7 mouse cellular contexts compared by ENCODE assay signal in genomic region chr2:153241250-153242014, GRCm38 (mm10). TPM values are rescaled to one million over a fixed set of nuclear protein-coding genes. Genes with fewer than 3 reads are reported as not detected.
A peak's percentile ranks its signal among the peaks of the same experiment; 100 is the strongest.
DNase-seq lines count a peak whose midpoint lies in the region; ATAC-seq lines count a peak whose summit lies in the region.

TSS of gene Plagl2 (minus strand) at chr2:153241426.
TSS of gene Pofut1 (plus strand) at chr2:153241533.

- ATAC-seq in intestine, embryonic 16.5 days = peak; percentile 96
- ATAC-seq in midbrain, embryonic 11.5 days (ENCODE audit: low FRiP score) = peak; percentile 99

- peak; percentile 87 to 93 for DNase-seq in adrenal gland, adult 18-20 months (ENCODE audit: low spot score in 2 of 2)
- DNase-seq in embryo, embryonic 11 days = peak; percentile 97
- DNase-seq in gastrocnemius, postnatal 36 days = peak; percentile 80 to 86
- DNase-seq in left cerebral cortex, postnatal 36 days (ENCODE audit: low spot score in 2 of 2) = peak; percentile 85 to 93
- DNase-seq in midbrain, embryonic 11.5 days (ENCODE audit: low spot score, missing footprints) = peak; percentile 98
- peak; percentile 81 for DNase-seq in skeletal muscle tissue, adult 2 months (ENCODE audit: low read depth, low spot score)

- H3K4me1 ChIP-seq in intestine, embryonic 16.5 days (ENCODE audit: control insufficient read depth, insufficient read depth, low read length) = peaks cover 22% of the 10 kb centered on the region
- peaks cover 22% of the 10 kb centered on the region for H3K4me1 ChIP-seq in midbrain, embryonic 11.5 days (ENCODE audit: control insufficient read depth, insufficient read depth, low read length)

- H3K4me2 ChIP-seq in intestine, embryonic 16.5 days (ENCODE audit: low read depth, low read length) = peak within 1 kb of the TSS; percentile 66
- H3K4me2 ChIP-seq in midbrain, embryonic 11.5 days = peak within 1 kb of the TSS; percentile 95

- peak within 1 kb of the TSS; percentile 88 for H3K4me3 ChIP-seq in intestine, embryonic 16.5 days (ENCODE audit: low read length)
- H3K4me3 ChIP-seq in midbrain, embryonic 11.5 days (ENCODE audit: low read depth, low read length) = peak within 1 kb of the TSS; percentile 98

- peak within 1 kb of the TSS; percentile 98 for H3K27ac ChIP-seq in intestine, embryonic 16.5 days (ENCODE audit: low read length)
- peak within 1 kb of the TSS; percentile 78 for H3K27ac ChIP-seq in midbrain, embryonic 11.5 days (ENCODE audit: low read depth, low read length)

- peak within 1 kb of the TSS; percentile 99 for H3K9ac ChIP-seq in intestine, embryonic 16.5 days (ENCODE audit: low read depth, low read length)
- peak within 1 kb of the TSS; percentile 99 for H3K9ac ChIP-seq in midbrain, embryonic 11.5 days (ENCODE audit: low read length)

- H3K9me3 ChIP-seq in intestine, embryonic 16.5 days (ENCODE audit: control insufficient read depth, low read length) = no peaks in the 10 kb centered on the region
- no peaks in the 10 kb centered on the region for H3K9me3 ChIP-seq in midbrain, embryonic 11.5 days (ENCODE audit: control insufficient read depth, low read length)

- WGBS in intestine, embryonic 16.5 days = under 1% methylated on average over 67 of the region's 72 CpGs
- under 1% methylated on average over 57 of the region's 72 CpGs for WGBS in midbrain, embryonic 11.5 days

- no peaks in the 10 kb centered on the region for H3K36me3 ChIP-seq in intestine, embryonic 16.5 days (ENCODE audit: control insufficient read depth, insufficient read depth, low read length)
- H3K36me3 ChIP-seq in midbrain, embryonic 11.5 days (ENCODE audit: control insufficient read depth, insufficient read depth, low read length) = peaks cover 6% of the 10 kb centered on the region

- H3K27me3 ChIP-seq in intestine, embryonic 16.5 days (replicated peaks; ENCODE audit: control insufficient read depth, insufficient read depth, low read length) = no peaks in the 10 kb centered on the region
- no peaks in the 10 kb centered on the region for H3K27me3 ChIP-seq in midbrain, embryonic 11.5 days (ENCODE audit: control insufficient read depth, insufficient read depth, low read length)

- intact Hi-C loops in gastrocnemius, postnatal 36 days (cut with DNase I) = loop anchor here (5.0 kb wide), 2 partner anchors 51 to 94 kb away; partner anchors contain the start of gene Kif3b
- intact Hi-C loops in left cerebral cortex, postnatal 36 days (cut with DNase I) = loop anchor here (2.0 to 5.0 kb wide), 2 partner anchors 79 to 103 kb away; partner anchors contain the start of genes Asxl1 and Tm9sf4

RNA-seq across cellular contexts. Expression of gene Plagl2, which starts in this region (rescaled TPM):
- 1 to 10 TPM; 8.3 to 9.1 TPM for total RNA-seq in adrenal gland, adult 18-20 months (2021)
- total RNA-seq in gastrocnemius, postnatal 36 days (2021) = 1 to 10 TPM; 2.2 to 3.2 TPM
- polyA plus RNA-seq in intestine, embryonic 16.5 days (2015; fragmentation: Nextera tagmentation; extraction: Ambion mirVana) = 53.5 and 67.5 TPM in 2 replicates
- 1 to 10 TPM; 5.2 to 6.5 TPM for total RNA-seq in left cerebral cortex, postnatal 36 days (2021)
- polyA plus RNA-seq in midbrain, embryonic 11.5 days (2014; fragmentation: Nextera tagmentation; extraction: Ambion mirVana) = 31.5 and 35.3 TPM in 2 replicates

RNA-seq across cellular contexts. Expression of gene Pofut1, which starts in this region (rescaled TPM):
- total RNA-seq in adrenal gland, adult 18-20 months (2021) = 10 to 100 TPM; 35.7 to 47.9 TPM
- total RNA-seq in gastrocnemius, postnatal 36 days (2021) = 1 to 10 TPM; 9.5 to 9.9 TPM
- 13.3 and 13.5 TPM in 2 replicates for polyA plus RNA-seq in intestine, embryonic 16.5 days (2015; fragmentation: Nextera tagmentation; extraction: Ambion mirVana)
- total RNA-seq in left cerebral cortex, postnatal 36 days (2021) = 10 to 100 TPM; 14.9 to 18.4 TPM
- 6.4 and 7.2 TPM in 2 replicates for polyA plus RNA-seq in midbrain, embryonic 11.5 days (2014; fragmentation: Nextera tagmentation; extraction: Ambion mirVana)

Comparison
In these comparisons a context has a peak if more than half of its experiments do, and no peak if none do; other contexts are left out.
1. Peak in every context shown above with its lines: DNase-seq, ATAC-seq, H3K4me3 ChIP-seq and H3K27ac ChIP-seq.